Mouse (Mus musculus) layer of hippocampus, postnatal 14 days (tissue): ENCODE data around the gene Leap2. TPM values are rescaled to one million over a fixed set of nuclear protein-coding genes. Genes with fewer than 3 reads are reported as not detected.
"Not testable (repeated sequence)": the region's sequence is repeated elsewhere in the genome, so short reads cannot be mapped to it uniquely, and the experiment has no call there.

ENCODE experiments used
- DNase-seq, 2 experiments: peaks; one replicate each; pipeline ENCODE4 v3.0.0; 2021 to 2022; ENCODE audit warnings: low spot score in 2 of 2, mixed read lengths in 1 of 2
- total RNA-seq, 2 experiments: library from RNA; stranded (reverse); gene quantifications; 2 replicates each; pipeline ENCODE4 v1.2.3; 2021

The Leap2 gene
- total RNA-seq, 2 experiments from 2014 or later, result not detected

- no peak for DNase-seq
These were observed 20.9 kb upstream of the Leap2 start for GRCm38 (mm10) chr11:53443861-53444260.

- no peak for DNase-seq
These were observed 19.0 kb upstream of the Leap2 start for GRCm38 (mm10) chr11:53441921-53442320.

GRCm38 (mm10) chr11:53436338-53436737, 13.4 kb upstream of the Leap2 start:
- no peak for DNase-seq

GRCm38 (mm10) chr11:53435504-53435903, 12.5 kb upstream of the Leap2 start:
- DNase-seq, result no peak

GRCm38 (mm10) chr11:53433057-53433456, 10.1 kb upstream of the Leap2 start:
- DNase-seq, result no peak

GRCm38 (mm10) chr11:53431347-53432056, 8.5 kb upstream of the Leap2 start:
- DNase-seq, result no peak

GRCm38 (mm10) chr11:53430670-53431346, 7.8 kb upstream of the Leap2 start, which contains the start of the genes Uqcrq and Gdf9:
Uqcrq (minus strand) TSS chr11:53430831.
Gdf9 (plus strand) TSS chr11:53431023.
- DNase-seq, result peak; percentile 99

GRCm38 (mm10) chr11:53430300-53430669, 7.3 kb upstream of the Leap2 start:
- no peak for DNase-seq

GRCm38 (mm10) chr11:53429182-53429581, 6.2 kb upstream of the Leap2 start:
- no peak for DNase-seq

- DNase-seq, result no peak
These were observed 5.7 kb upstream of the Leap2 start for GRCm38 (mm10) chr11:53428716-53429057.

- no peak for DNase-seq
These were observed 5.2 kb upstream of the Leap2 start for GRCm38 (mm10) chr11:53427993-53428715.

GRCm38 (mm10) chr11:53426914-53427313, 3.9 kb upstream of the Leap2 start:
- not testable (repeated sequence) for DNase-seq

GRCm38 (mm10) chr11:53425711-53426255, 2.8 kb upstream of the Leap2 start:
- DNase-seq, result no peak

GRCm38 (mm10) chr11:53425251-53425650, 2.3 kb upstream of the Leap2 start:
- no peak for DNase-seq

- DNase-seq, result no peak
These were observed 1.9 kb upstream of the Leap2 start for GRCm38 (mm10) chr11:53424826-53425225.

- no peak for DNase-seq
These were observed 4.9 kb downstream of the Leap2 start for GRCm38 (mm10) chr11:53418048-53418447.

- DNase-seq, result no peak
These were observed 9.1 kb downstream of the Leap2 start for GRCm38 (mm10) chr11:53413871-53414270.

- DNase-seq, result no peak
These were observed 11.2 kb downstream of the Leap2 start for GRCm38 (mm10) chr11:53411738-53412137.

- DNase-seq, result no peak
These were observed 19.3 kb downstream of the Leap2 start for GRCm38 (mm10) chr11:53403638-53404037.

GRCm38 (mm10) chr11:53393856-53394255, 29.1 kb downstream of the Leap2 start:
- DNase-seq, result no peak

- no peak for DNase-seq
These were observed 39.1 kb downstream of the Leap2 start for GRCm38 (mm10) chr11:53383758-53384428.
